Mouse (Mus musculus) forebrain, embryonic 16.5 days (tissue): ENCODE measurements around the gene Gm20715. TPM values are rescaled to one million over a fixed set of nuclear protein-coding genes. Genes with fewer than 3 reads are reported as not detected.
"Not testable (repeated sequence)": the region's sequence is repeated elsewhere in the genome, so short reads cannot be mapped to it uniquely, and the experiment has no call there.

Source experiments
- ATAC-seq: fragments of 200-750 bp; cut with Nextera tagmentation; 2 replicates; pipeline ENCODE4 v1.8.0; 2017; ENCODE audit warnings: mild to moderate bottlenecking, moderate library complexity
- H3K27ac ChIP-seq: fragments of 300-500 bp; sonication (generic); 2 replicates; pipeline ENCODE4 v1.5.1; 2014; ENCODE audit warnings: low read length, control low read depth
- H3K27me3 ChIP-seq: fragments of 300-500 bp; sonication (generic); replicated peaks from 2 replicates; pipeline ENCODE4 v1.6.1; 2014; ENCODE audit warnings: low read length; ENCODE audit not compliant: control insufficient read depth, insufficient read depth
- H3K36me3 ChIP-seq: fragments of 300-500 bp; sonication (generic); 2 replicates; pipeline ENCODE4 v1.6.1; 2014; ENCODE audit not compliant: control insufficient read depth, insufficient read depth
- H3K4me1 ChIP-seq: fragments of 300-500 bp; sonication (generic); replicated peaks from 2 replicates; pipeline ENCODE4 v1.6.1; 2014; ENCODE audit warnings: low read length; ENCODE audit not compliant: control insufficient read depth, insufficient read depth
- H3K4me2 ChIP-seq: fragments of 300-500 bp; sonication (generic); 2 replicates; pipeline ENCODE4 v1.6.1; 2014; ENCODE audit warnings: mild to moderate bottlenecking, low read length, control low read depth
- H3K4me3 ChIP-seq: fragments of 300-500 bp; sonication (generic); replicated peaks from 2 replicates; pipeline ENCODE4 v1.5.1; 2014; ENCODE audit warnings: mild to moderate bottlenecking, low read length, control low read depth
- H3K9ac ChIP-seq: fragments of 300-500 bp; sonication (generic); replicated peaks from 2 replicates; pipeline ENCODE4 v1.6.1; 2014; ENCODE audit warnings: low read depth, low read length, control low read depth
- H3K9me3 ChIP-seq: fragments of 300-500 bp; sonication (generic); 2 replicates; pipeline ENCODE4 v1.6.1; 2016; ENCODE audit warnings: low read length; ENCODE audit not compliant: control insufficient read depth
- WGBS: fragments of 180-500 bp; shearing (Covaris S2); extraction: QIAGEN DNeasy Blood & Tissue Kit; methylation state at CpG from one replicate; pipeline ENCODE4 v1.1.7; 2014; 5-methylcytosine and 5-hydroxymethylcytosine counted together
- polyA plus RNA-seq: library from polyadenylated mRNA; unstranded; fragments of >200 nt; fragmentation: Nextera tagmentation; extraction: Ambion mirVana; gene quantifications from 2 replicates; pipeline ENCODE4 v1.2.1, GENCODE M21; 2015

The Gm20715 gene
- polyA plus RNA-seq, 1 experiment from 2014 or later, result not detected

DNA sequence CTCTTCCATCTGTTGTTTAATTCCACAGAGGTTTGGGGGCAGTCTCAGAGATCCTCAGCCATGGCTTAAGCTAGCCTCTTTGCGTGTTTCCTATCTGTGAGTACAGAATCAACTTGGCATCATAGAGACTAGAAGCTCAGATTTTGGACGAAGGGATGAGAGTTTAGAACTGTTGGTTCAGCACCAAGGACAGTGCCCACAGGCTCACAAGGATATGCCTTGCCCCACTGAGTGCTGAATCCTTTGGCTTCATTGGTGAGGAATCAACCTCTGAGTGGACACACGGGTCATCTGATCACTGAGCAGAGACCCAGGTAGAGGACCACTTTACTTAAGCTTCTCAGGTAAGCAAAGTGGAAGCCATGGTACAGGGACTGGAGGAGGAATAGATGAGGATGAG is 46.3 kb downstream of the Gm20715 start:
- Histone ChIP-seq H3K4me2 (no peak overlapping the region), H3K9ac (no peak overlapping the region), H3K4me1 (no peaks in the 10 kb centered on the region), H3K9me3 (no peaks in the 10 kb centered on the region; the same call in 1 of the 2 replicates), H3K4me3 (no peak overlapping the region), H3K27ac (no peak overlapping the region), H3K36me3 (no peaks in the 10 kb centered on the region), H3K27me3 (no peaks in the 10 kb centered on the region)
- no peak for ATAC-seq
- 55% methylated on average over 3 of the region's 3 CpGs for WGBS

DNA sequence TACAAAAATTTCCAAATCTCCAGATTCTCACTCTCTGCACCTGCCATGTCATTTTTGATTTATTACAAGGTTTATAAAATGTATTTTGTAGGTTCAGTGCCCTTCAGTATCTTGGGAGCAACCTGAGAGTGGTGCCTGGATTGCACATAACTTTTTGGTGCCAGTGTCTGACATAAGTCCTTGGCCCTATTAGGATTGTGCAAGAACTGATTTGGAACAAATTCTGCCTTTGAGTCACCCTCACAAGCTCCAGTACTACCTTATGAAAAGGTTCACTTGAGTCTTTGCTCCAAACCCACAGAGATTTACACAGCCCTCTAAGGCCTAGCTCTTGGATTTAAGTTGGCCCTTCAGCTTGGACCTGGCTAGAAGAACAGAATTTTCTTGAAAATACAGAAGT is 56.9 kb downstream of the Gm20715 start, which contains the start of gene Olfr1346:
Gene Olfr1346 (plus strand): TSS at position 151 of the 400 bp plus-strand sequence.
- no peaks in the 10 kb centered on the region for H3K27me3 ChIP-seq
- no peak within 1 kb of the TSS for H3K4me3 ChIP-seq
- no peak for ATAC-seq
- no peaks in the 10 kb centered on the region for H3K36me3 ChIP-seq
- no peak within 1 kb of the TSS for H3K27ac ChIP-seq
- H3K9me3 ChIP-seq, result no peaks in the 10 kb centered on the region; the same call in 1 of the 2 replicates
- H3K4me1 ChIP-seq, result no peaks in the 10 kb centered on the region
- no peak within 1 kb of the TSS for H3K4me2 ChIP-seq
- no peak within 1 kb of the TSS for H3K9ac ChIP-seq

DNA sequence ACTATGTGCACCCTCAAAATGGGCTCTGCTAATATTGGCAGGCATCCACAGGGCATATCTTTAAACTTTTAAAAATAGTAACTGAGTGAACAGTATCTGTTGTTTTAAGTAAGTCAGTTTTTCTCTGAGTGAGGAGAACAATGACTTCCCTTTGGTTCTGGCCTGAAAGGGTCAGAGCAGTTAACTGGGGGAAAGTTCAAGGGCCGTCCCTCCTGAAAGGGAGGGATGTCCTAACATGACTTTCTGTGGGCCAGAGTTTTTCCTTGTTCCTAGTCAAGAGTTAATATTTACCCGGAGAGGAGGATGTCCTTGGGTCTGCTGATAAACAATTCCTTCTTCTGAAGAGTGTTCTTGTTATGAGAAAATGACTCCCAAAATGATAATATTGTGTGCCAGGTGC is 67.6 kb downstream of the Gm20715 start:
- H3K27ac ChIP-seq, H3K4me3 ChIP-seq, H3K36me3 ChIP-seq, H3K9me3 ChIP-seq, H3K27me3 ChIP-seq, H3K4me1 ChIP-seq, H3K9ac ChIP-seq, H3K4me2 ChIP-seq, ATAC-seq: not testable (repeated sequence)
- 90% methylated on average over 2 of the region's 2 CpGs for WGBS

DNA sequence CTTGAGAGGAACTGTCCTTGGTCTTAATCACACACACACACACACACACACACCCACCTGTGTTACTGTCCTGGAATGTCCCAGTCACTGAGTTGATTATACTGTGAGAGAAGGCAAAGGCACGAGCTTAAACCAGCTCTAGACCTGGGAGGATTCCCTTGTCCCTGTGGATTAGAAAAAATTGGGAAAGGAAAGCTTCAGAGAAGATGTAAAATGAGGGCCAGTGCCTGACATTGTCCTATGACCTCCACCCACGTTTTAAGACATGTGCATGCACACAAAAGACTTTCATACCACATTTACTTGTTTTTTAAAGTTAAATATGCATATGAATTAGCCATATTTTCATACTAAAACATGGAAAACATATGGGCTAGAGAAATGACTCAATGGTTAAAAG is 76.8 kb downstream of the Gm20715 start, which contains the start of gene Olfr5:
Gene Olfr5 (minus strand): TSS at position 101 of the 400 bp plus-strand sequence.
- H3K27ac ChIP-seq, result no peak within 1 kb of the TSS
- no peak within 1 kb of the TSS for H3K9ac ChIP-seq
- H3K36me3 ChIP-seq, result no peaks in the 10 kb centered on the region
- no peaks in the 10 kb centered on the region for H3K9me3 ChIP-seq
- H3K27me3 ChIP-seq, result no peaks in the 10 kb centered on the region
- no peak for ATAC-seq
- no peak within 1 kb of the TSS for H3K4me3 ChIP-seq
- no peak within 1 kb of the TSS for H3K4me2 ChIP-seq
- 40% methylated on average over 2 of the region's 2 CpGs for WGBS
- no peaks in the 10 kb centered on the region for H3K4me1 ChIP-seq

Other genes with a start within 250 kb of the Gm20715 start
- 99.6 and 101 TPM in 2 replicates for gene Zfp444, start 238.1 kb upstream of the Gm20715 start, polyA plus RNA-seq
- gene Galp, start 213.2 kb upstream of the Gm20715 start, polyA plus RNA-seq, result not detected in 2 replicates
- not detected in 2 replicates for gene Zscan5b, start 188.0 kb upstream of the Gm20715 start, polyA plus RNA-seq
- not detected in 2 replicates for gene Epp13, start 157.6 kb upstream of the Gm20715 start, polyA plus RNA-seq
- gene Zfp667, start 123.7 kb upstream of the Gm20715 start, polyA plus RNA-seq, result 13.0 and 17.1 TPM in 2 replicates
- gene Zfp583, start 79.0 kb upstream of the Gm20715 start, polyA plus RNA-seq, result 14.5 and 15.8 TPM in 2 replicates
- 5.2 and 5.8 TPM in 2 replicates for gene Gm3854, start 66.5 kb upstream of the Gm20715 start, polyA plus RNA-seq
- 5.8 and 6.8 TPM in 2 replicates for gene Zfp78, start 47.0 kb upstream of the Gm20715 start, polyA plus RNA-seq
- gene Zfp28, start 27.0 kb upstream of the Gm20715 start, polyA plus RNA-seq, result 21.3 and 23.8 TPM in 2 replicates
- gene Smim17, start 11.6 kb upstream of the Gm20715 start, polyA plus RNA-seq, result 3.7 and 6.0 TPM in 2 replicates
- 0.22 and 0.24 TPM in 2 replicates for gene Olfr1344, start 28.4 kb downstream of the Gm20715 start, polyA plus RNA-seq
- gene Olfr1336, start 45.9 kb downstream of the Gm20715 start, polyA plus RNA-seq, result 0.03 TPM in 1 of 2 replicates, not detected in the other
- gene Olfr1346, start 56.8 kb downstream of the Gm20715 start, polyA plus RNA-seq, result not detected in 2 replicates
- not detected in 2 replicates for gene Olfr5, start 76.7 kb downstream of the Gm20715 start, polyA plus RNA-seq
- gene Olfr1347, start 89.5 kb downstream of the Gm20715 start, polyA plus RNA-seq, result not detected in 2 replicates
- gene Olfr1348, start 98.5 kb downstream of the Gm20715 start, polyA plus RNA-seq, result not detected in 2 replicates
- not detected in 2 replicates for gene Olfr1349, start 112.7 kb downstream of the Gm20715 start, polyA plus RNA-seq
- not detected in 2 replicates for gene Olfr1350, start 154.6 kb downstream of the Gm20715 start, polyA plus RNA-seq